Mouse (Mus musculus) neural tube, embryonic 11.5 days (tissue): ENCODE measurements at regions not wholly inside any gene's neighbourhood (a gene's known extent, or its start where the extent isn't known, plus 50 kb on each side); places are given as distances from the start of the nearest gene placed in this dataset.

ENCODE experiments used
- ATAC-seq: fragments of 200-750 bp; cut with Nextera tagmentation; 2 replicates; pipeline ENCODE4 v1.8.0; 2017; ENCODE audit warnings: moderate number of reproducible peaks, mild to moderate bottlenecking, moderate TSS enrichment, moderate library complexity; ENCODE audit not compliant: insufficient read depth, low FRiP score, low TSS enrichment
- DNase-seq: peaks from one replicate; pipeline ENCODE4 v3.0.0-alpha.2; 2015; ENCODE audit warnings: low spot score
- H3K27ac ChIP-seq: fragments of 300-500 bp; sonication (generic); 2 replicates; pipeline ENCODE4 v1.5.1; 2014; ENCODE audit warnings: low read depth, mild to moderate bottlenecking, low read length
- H3K27me3 ChIP-seq: fragments of 300-500 bp; sonication (generic); 2 replicates; pipeline ENCODE4 v1.6.1; 2014; ENCODE audit warnings: mild to moderate bottlenecking, low read length, mixed read lengths; ENCODE audit not compliant: control insufficient read depth, insufficient read depth
- H3K36me3 ChIP-seq: fragments of 300-500 bp; sonication (generic); 2 replicates; pipeline ENCODE4 v1.6.1; 2014; ENCODE audit warnings: mild to moderate bottlenecking, low read length, moderate library complexity, mixed read lengths; ENCODE audit not compliant: control insufficient read depth, insufficient read depth
- H3K4me1 ChIP-seq: fragments of 300-500 bp; sonication (generic); 2 replicates; pipeline ENCODE4 v1.6.1; 2014; ENCODE audit warnings: low read length, mixed read lengths; ENCODE audit not compliant: control insufficient read depth, insufficient read depth
- H3K4me2 ChIP-seq: fragments of 300-500 bp; sonication (generic); 2 replicates; pipeline ENCODE4 v1.6.1; 2014; ENCODE audit warnings: low read depth, mild to moderate bottlenecking, moderate library complexity
- H3K4me3 ChIP-seq: fragments of 300-500 bp; sonication (generic); 2 replicates; pipeline ENCODE4 v1.5.1; 2014; ENCODE audit warnings: low read depth, low read length
- H3K9ac ChIP-seq: fragments of 300-500 bp; sonication (generic); 2 replicates; pipeline ENCODE4 v1.6.1; 2014; ENCODE audit warnings: mild to moderate bottlenecking, low read length
- H3K9me3 ChIP-seq: fragments of 300-500 bp; sonication (generic); 2 replicates; pipeline ENCODE4 v1.6.1; 2016; ENCODE audit warnings: low read length; ENCODE audit not compliant: control insufficient read depth
- WGBS: fragments of 180-500 bp; shearing (Covaris S2); extraction: QIAGEN DNeasy Blood & Tissue Kit; methylation state at CpG from one replicate; pipeline ENCODE4 v1.1.7; 2014; 5-methylcytosine and 5-hydroxymethylcytosine counted together

DNA sequence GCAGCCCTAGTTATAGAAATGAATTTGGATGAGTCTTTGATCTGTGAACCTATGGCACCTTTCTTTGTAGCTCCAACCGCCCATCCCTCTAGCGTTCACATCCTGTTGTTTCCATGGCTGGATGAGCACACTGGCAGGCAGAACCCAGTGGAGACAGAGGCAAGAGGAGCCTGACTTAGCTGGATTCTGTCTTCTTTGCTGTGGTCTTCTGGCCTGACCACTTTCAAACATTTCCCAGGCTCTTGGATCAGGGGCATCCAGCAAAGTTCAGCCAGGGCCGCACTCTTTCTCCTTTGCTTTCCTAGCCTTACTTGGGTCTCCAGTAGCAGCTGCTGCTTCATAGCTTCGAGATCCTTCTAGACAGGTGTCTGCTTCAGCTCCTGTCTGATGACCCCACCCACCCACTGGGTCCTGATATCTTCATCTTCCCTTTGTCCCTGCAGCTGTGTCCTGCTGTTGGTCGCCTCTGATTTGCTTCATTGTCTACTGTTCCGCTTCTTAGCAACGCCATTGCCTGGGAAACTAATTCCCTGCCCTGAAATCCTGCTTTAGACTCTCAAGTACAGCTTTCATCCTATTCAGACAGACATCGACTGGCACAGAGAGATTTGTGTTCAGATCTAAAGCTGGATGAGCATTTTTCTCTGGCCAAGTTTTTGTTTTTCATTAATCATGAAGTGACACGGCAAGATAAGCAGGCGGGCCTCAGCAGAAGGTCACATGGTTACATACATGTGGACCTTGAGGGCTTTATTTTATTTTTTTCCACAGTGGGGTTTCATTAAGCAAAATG lies 153.6 kb upstream of the Tnp1 start:
- H3K4me2 ChIP-seq = no peak overlapping the region
- H3K9ac ChIP-seq = no peak overlapping the region
- ATAC-seq = peak; percentile 53; the same call in 1 of the 2 replicates
- DNase-seq = peak; percentile 52
- H3K9me3 ChIP-seq = no peaks in the 10 kb centered on the region
- H3K4me1 ChIP-seq = peaks cover 10% of the 10 kb centered on the region; the same call in 1 of the 2 replicates
- H3K36me3 ChIP-seq = no peaks in the 10 kb centered on the region
- no peak overlapping the region for H3K4me3 ChIP-seq
- no peak overlapping the region for H3K27ac ChIP-seq
- H3K27me3 ChIP-seq = no peaks in the 10 kb centered on the region
- 35% methylated on average over 10 of the region's 10 CpGs for WGBS

DNA sequence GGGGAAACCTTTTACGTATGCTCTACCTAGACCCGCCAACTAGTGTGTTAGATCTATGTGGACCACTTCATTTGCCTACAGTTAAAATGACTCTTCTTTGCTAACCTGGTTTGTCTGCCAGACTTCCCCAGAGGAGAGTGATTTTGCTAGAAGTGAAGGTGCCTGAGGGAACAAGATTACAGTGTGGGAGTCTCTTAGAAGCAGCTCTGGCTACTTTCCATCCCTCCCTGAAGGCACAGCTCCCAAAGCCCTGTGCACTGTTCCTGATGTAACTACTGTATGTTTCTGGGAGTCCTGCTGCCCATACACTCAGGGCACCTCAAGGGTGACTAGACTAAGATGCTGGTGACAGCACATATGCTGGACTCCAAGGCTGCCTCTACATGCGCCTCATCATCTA lies 144.5 kb upstream of the Tnp1 start:
- Histone ChIP-seq H3K4me2 (no peak overlapping the region), H3K4me3 (no peak overlapping the region), H3K4me1 (no peaks in the 10 kb centered on the region), H3K36me3 (no peaks in the 10 kb centered on the region), H3K9ac (no peak overlapping the region), H3K9me3 (no peaks in the 10 kb centered on the region), H3K27me3 (no peaks in the 10 kb centered on the region), H3K27ac (no peak overlapping the region)
- 95% methylated on average over 3 of the region's 3 CpGs for WGBS
- no peak for ATAC-seq
- DNase-seq = no peak

DNA sequence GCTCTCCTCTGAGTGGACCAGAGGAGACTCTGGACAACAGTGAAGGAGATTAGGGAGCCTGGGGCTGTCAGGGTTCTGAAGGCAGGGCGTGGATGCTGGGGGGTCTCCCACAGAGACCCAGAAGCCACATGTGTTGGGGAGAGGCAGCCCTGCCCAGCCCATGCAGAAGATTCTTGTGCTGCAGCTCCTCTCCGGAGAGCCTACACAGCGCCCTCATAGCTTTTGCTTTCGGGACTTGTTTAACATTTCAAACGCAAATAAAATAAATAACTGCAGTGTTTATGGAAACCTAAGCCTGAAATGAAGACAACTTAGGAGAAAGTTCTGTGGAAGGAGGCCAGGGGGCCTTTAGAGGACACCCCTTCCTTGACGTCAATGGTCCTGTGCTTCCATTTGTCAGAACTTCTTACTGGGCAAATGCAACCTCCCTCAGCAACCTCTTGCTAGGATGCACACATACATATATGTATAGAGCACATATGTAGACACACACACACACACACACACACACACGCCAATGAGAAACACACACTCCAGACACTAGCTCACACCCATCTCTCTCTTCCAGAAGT lies 143.8 kb upstream of the Tnp1 start:
- Histone ChIP-seq H3K4me2 (no peak overlapping the region), H3K9me3 (no peaks in the 10 kb centered on the region), H3K27ac (no peak overlapping the region), H3K9ac (no peak overlapping the region), H3K36me3 (no peaks in the 10 kb centered on the region), H3K27me3 (no peaks in the 10 kb centered on the region), H3K4me3 (no peak overlapping the region), H3K4me1 (no peaks in the 10 kb centered on the region)
- 82% methylated on average over 7 of the region's 7 CpGs for WGBS
- ATAC-seq = no peak
- no peak for DNase-seq

DNA sequence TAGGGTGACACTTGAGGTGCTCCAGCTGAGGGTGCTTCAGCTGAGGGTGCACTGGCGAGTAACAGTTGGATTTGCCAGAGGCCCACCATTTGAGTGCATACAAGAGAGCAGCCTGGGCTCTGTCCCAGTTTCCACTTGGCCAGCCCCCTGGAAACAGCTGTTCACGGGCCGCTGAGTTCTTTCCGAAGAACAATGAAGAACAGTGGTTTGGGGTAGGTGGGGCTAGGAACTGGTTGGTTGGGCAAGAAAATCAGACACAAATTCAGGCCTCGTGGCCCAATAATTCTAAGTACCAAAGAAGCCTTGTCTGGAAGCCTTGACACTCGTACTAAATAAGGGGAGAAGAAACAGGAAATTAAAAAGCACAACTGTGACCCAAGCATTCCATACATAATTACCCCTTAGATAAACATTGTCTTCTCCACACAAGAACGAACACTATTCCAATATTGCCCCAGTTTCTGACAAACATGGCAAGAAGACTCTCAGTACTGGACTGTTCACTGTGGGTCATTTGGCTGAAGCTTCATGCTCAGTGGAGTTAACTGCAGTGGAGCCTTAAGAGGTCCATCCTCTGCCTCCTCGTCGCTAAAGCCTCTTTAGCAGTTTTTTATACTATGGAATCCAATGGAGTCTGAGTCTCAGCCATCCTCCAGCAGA lies 137.9 kb upstream of the Tnp1 start:
- no peak for DNase-seq
- 70% methylated on average over 9 of the region's 9 CpGs for WGBS

DNA sequence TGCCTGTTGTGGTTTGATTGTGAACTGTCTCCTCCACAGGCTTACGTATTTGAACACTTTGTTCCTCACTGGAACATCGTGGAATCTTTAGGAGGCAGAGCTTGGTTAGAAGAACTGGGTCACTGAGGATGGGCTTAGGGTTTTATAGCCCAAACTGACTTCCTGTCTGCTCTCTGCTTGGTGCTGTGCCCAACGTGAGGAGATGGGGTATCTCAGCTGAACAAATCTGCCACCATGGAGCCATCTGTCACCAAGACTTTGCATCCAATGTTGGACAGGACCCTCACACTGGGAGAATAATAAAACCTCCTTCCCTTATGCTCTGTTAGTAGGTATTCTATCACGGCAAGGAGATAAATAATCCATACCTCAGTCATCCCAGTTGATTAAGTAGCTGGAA lies 134.2 kb upstream of the Tnp1 start:
- Histone ChIP-seq H3K4me2 (no peak overlapping the region), H3K36me3 (no peaks in the 10 kb centered on the region), H3K27me3 (no peaks in the 10 kb centered on the region), H3K9ac (no peak overlapping the region), H3K4me1 (no peaks in the 10 kb centered on the region), H3K4me3 (no peak overlapping the region), H3K27ac (no peak overlapping the region), H3K9me3 (no peaks in the 10 kb centered on the region)
- 84% methylated on average over 4 of the region's 4 CpGs for WGBS
- no peak for DNase-seq
- ATAC-seq = no peak

More for the DNA sequence above, 137.9 kb upstream of the Tnp1 start:
- Histone ChIP-seq H3K4me2 (no peak overlapping the region), H3K36me3 (no peaks in the 10 kb centered on the region), H3K27ac (no peak overlapping the region), H3K9me3 (no peaks in the 10 kb centered on the region), H3K4me3 (no peak overlapping the region), H3K9ac (no peak overlapping the region), H3K27me3 (no peaks in the 10 kb centered on the region), H3K4me1 (no peaks in the 10 kb centered on the region)
- no peak for ATAC-seq

DNA sequence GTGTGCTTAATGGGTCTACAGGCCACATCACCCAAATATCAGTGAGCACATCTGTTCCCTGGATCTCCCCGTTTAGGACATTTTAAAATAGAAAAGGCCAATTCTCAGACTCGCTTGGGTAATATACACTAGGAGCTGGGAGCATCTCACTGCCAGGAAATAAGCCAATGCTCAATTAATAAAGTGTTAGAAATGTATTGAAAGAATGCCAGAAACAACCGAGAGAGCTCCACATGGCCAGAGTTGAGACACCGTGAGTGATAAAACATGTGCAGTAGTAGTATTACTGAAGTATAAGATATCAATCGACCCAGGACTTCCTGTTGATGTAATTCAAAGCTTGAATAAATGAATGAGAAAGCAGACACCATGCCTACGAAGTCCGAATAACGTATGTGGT lies 127.1 kb upstream of the Tnp1 start:
- Histone ChIP-seq H3K9ac (no peak overlapping the region), H3K4me3 (no peak overlapping the region), H3K4me2 (no peak overlapping the region), H3K4me1 (no peaks in the 10 kb centered on the region), H3K36me3 (no peaks in the 10 kb centered on the region), H3K27ac (no peak overlapping the region), H3K27me3 (no peaks in the 10 kb centered on the region), H3K9me3 (no peaks in the 10 kb centered on the region)
- WGBS = 93% methylated on average over 8 of the region's 8 CpGs
- ATAC-seq (no peak), DNase-seq (no peak)

DNA sequence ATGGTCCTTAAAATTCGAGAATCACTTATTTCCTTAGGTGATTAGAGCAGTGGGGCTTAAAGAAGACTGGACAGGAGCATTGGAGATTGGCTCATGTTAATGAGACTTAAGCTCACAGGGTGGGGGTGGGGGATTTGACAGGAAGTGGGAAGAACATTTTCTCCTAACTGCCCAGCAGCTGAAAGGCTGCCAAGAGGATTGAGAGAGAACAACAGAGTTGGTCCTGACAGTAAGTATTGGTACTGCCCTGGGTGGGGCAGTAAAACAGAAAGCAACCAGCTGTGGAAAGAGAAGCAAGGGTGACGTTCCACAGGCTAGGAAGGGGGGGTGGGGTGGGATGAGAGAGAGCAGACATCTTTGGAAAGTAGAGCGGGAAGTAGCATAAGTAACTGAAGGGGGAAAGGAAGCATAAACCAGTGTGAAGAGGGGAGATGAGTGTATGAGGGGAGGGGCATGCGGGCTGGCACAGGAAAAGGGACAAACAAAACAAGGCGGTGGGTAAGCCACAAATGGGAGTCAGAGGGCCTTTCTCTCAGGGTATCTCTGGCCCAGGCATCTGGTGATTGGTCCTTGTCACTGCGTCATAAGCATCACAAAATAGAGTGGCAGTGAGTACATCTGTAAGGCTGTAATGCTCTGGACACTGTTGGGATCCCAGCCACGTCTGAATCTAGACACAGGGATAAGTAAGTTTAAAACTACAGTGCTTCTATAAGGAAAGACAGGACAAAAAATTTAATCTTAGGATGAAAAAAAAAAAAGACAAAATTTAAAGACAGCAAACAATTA lies 125.0 kb upstream of the Tnp1 start:
- no peak for DNase-seq
- ATAC-seq = no peak
- 72% methylated on average over 7 of the region's 7 CpGs for WGBS
- H3K9ac ChIP-seq = no peak overlapping the region
- H3K4me3 ChIP-seq = no peak overlapping the region
- H3K27me3 ChIP-seq = no peaks in the 10 kb centered on the region
- H3K4me2 ChIP-seq = no peak overlapping the region
- H3K4me1 ChIP-seq = no peaks in the 10 kb centered on the region
- H3K9me3 ChIP-seq = no peaks in the 10 kb centered on the region
- H3K36me3 ChIP-seq = no peaks in the 10 kb centered on the region
- H3K27ac ChIP-seq = no peak overlapping the region

DNA sequence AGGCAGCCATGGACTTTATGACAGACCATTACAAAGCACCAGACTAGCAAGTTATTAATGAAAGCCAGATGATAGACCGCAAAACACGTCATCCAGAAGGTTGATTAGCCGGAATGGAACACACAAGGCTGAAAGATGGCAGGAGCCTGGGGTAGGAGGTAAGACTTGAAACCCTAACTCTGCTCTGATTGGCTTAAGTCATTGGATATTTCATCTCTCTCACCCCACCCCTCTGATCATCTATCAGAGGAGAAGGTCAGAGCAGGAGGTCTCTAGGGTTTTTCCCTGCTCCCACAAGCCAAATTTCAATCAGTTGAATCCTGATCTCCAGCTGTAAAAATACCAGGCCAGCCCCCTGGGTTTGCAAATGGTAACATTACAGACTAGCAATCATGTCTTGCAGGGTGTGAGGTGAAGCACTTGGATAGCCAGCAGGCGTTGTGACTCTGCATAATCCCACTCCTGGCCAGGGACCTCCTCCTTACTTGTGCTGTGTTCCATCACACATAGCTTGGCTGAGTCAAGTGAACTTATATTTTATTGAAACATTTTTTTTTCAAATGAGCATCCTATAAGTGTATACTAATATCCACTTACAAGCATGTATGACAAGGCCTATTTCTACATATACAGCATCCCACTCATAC lies 114.6 kb upstream of the Tnp1 start:
- Histone ChIP-seq H3K4me2 (no peak overlapping the region), H3K4me1 (no peaks in the 10 kb centered on the region), H3K27ac (no peak overlapping the region), H3K36me3 (no peaks in the 10 kb centered on the region), H3K9ac (no peak overlapping the region), H3K4me3 (no peak overlapping the region), H3K9me3 (no peaks in the 10 kb centered on the region), H3K27me3 (no peaks in the 10 kb centered on the region)
- ATAC-seq (no peak), DNase-seq (no peak)
- WGBS = 72% methylated on average over 4 of the region's 4 CpGs
